ENCODE assay signal across 9 mouse cellular contexts in the genomic region with DNA sequence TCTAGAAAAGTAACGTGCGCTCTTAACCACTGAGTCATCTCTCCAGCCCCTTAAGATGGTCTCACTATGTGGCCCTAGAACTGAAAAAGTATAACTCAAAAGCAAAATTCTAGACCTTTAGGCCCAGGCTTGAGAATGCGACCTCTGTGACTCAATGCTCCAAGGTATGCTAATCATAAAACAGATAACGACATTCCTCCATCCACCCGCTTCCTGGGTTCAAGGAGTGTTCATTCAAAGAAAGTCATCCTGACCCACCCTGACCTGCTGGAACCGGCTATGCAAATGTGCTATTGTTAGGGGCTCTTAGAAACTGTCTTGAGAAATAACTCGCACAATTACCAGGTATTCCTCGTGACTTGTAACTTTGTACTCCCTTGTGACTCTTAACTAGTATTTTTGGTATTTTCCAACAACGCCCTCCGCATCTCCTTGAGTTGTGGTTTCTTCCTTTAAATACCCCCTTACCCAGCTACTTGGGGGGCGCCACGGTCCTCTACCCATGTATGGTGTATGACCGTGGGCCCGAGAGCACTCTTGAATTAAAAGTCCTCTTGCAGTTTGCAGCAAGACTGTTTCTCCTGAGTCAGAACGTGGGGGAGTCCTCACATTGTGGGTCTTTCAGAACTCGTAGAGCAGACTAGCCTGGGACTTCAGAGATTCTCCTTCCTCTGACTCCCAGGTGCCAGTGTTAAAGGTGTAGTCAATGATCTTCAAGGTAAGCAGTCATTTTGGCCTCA. TPM values are rescaled to one million over a fixed set of nuclear protein-coding genes. Genes with fewer than 3 reads are reported as not detected.
"Had no signal": no experiment of that assay in that cellular context is flagged by ENCODE, and none has a peak within 500 bp of the region (broad histone marks: within the 10 kb centered on the region; RNA-seq: fewer than 3 reads in every experiment).

No protein-coding gene starts in this region.

RNA-seq across cellular contexts. Expression of gene Cyp4f18, which starts 56.3 kb away (rescaled TPM):
- total RNA-seq: hindbrain, postnatal 0 days; layer of hippocampus, adult 18-20 months; layer of hippocampus, adult 8-10 months; layer of hippocampus, postnatal 14 days; layer of hippocampus, postnatal 36 days; left cerebral cortex, adult 18-20 months; left cerebral cortex, adult 8-10 months; left cerebral cortex, postnatal 10 days; left cerebral cortex, postnatal 25 days had no signal
